Mouse (Mus musculus) limb, embryonic 10.5 days (tissue): ENCODE results near the gene Pecam1. TPM values are rescaled to one million over a fixed set of nuclear protein-coding genes. Genes with fewer than 3 reads are reported as not detected.
"Not testable (repeated sequence)": the region's sequence is repeated elsewhere in the genome, so short reads cannot be mapped to it uniquely, and the experiment has no call there.

Experiments
- DNase-seq: peaks from one replicate; pipeline ENCODE4 v3.0.0-alpha.2; 2017; ENCODE audit warnings: low spot score
- H3K27ac ChIP-seq: fragments of 300-500 bp; sonication (generic); 2 replicates; pipeline ENCODE4 v1.5.1; 2016; ENCODE audit warnings: mild to moderate bottlenecking
- H3K27me3 ChIP-seq: fragments of 300-500 bp; sonication (generic); 2 replicates; pipeline ENCODE4 v1.6.1; 2016; ENCODE audit warnings: low read depth, mild to moderate bottlenecking; ENCODE audit not compliant: poor library complexity, severe bottlenecking
- H3K36me3 ChIP-seq: fragments of 300-500 bp; sonication (generic); 2 replicates; pipeline ENCODE4 v1.6.1; 2016; ENCODE audit warnings: mild to moderate bottlenecking, moderate library complexity
- H3K4me1 ChIP-seq: fragments of 300-500 bp; sonication (generic); 2 replicates; pipeline ENCODE4 v1.6.1; 2016
- H3K4me3 ChIP-seq: fragments of 300-500 bp; sonication (generic); 2 replicates; pipeline ENCODE4 v1.5.1; 2016; ENCODE audit warnings: mild to moderate bottlenecking, moderate library complexity
- H3K9me3 ChIP-seq: fragments of 300-500 bp; sonication (generic); replicated peaks from 2 replicates; pipeline ENCODE4 v1.6.1; 2016; ENCODE audit warnings: mild to moderate bottlenecking
- WGBS: fragments of 180-500 bp; shearing (Covaris S2); methylation state at CpG from one replicate; pipeline ENCODE4 v1.1.7; 2016; 5-methylcytosine and 5-hydroxymethylcytosine counted together
- polyA plus RNA-seq: library from polyadenylated mRNA; unstranded; fragments of >200 nt; fragmentation: Nextera tagmentation; extraction: Ambion mirVana; gene quantifications from 2 replicates; pipeline ENCODE4 v1.2.1, GENCODE M21; 2016

Pecam1 gene
- polyA plus RNA-seq, 1 experiment from 2014 or later: 28.8 TPM

GRCm38 (mm10) chr11:106640059-106640458 lies 110.4 kb downstream of the Pecam1 start:
- Histone ChIP-seq H3K9me3 (no peaks in the 10 kb centered on the region), H3K36me3 (no peaks in the 10 kb centered on the region), H3K27me3 (0 out of 2 replicates have a peak, but pooled peaks cover 8% of the 10 kb centered on the region), H3K27ac (peak overlapping the region; percentile 72), H3K4me1 (peaks cover 28% of the 10 kb centered on the region), H3K4me3 (no peak overlapping the region)
- DNase-seq: no peak
- WGBS: 9% methylated on average over 8 of the region's 9 CpGs

- Histone ChIP-seq H3K4me3 (no peak overlapping the region), H3K4me1 (peaks cover 28% of the 10 kb centered on the region), H3K27me3 (0 out of 2 replicates have a peak, but pooled peaks cover 8% of the 10 kb centered on the region), H3K27ac (peak overlapping the region; percentile 72), H3K36me3 (no peaks in the 10 kb centered on the region), H3K9me3 (no peaks in the 10 kb centered on the region)
- DNase-seq: no peak
- WGBS: 19% methylated on average over 5 of the region's 5 CpGs
Measured at GRCm38 (mm10) chr11:106639356-106639692, 111.1 kb downstream of the Pecam1 start.

GRCm38 (mm10) chr11:106638551-106639355 lies 111.7 kb downstream of the Pecam1 start:
- Histone ChIP-seq H3K4me1 (peaks cover 28% of the 10 kb centered on the region), H3K27me3 (0 out of 2 replicates have a peak, but pooled peaks cover 8% of the 10 kb centered on the region), H3K4me3 (no peak overlapping the region), H3K27ac (no peak overlapping the region), H3K9me3 (no peaks in the 10 kb centered on the region), H3K36me3 (no peaks in the 10 kb centered on the region)
- no peak for DNase-seq
- 39% methylated on average over 9 of the region's 9 CpGs for WGBS

- no peaks in the 10 kb centered on the region for H3K9me3 ChIP-seq
- 13% methylated on average over 7 of the region's 7 CpGs for WGBS
- H3K4me1 ChIP-seq: peaks cover 28% of the 10 kb centered on the region
- H3K27ac ChIP-seq: 0 out of 2 replicates have a peak overlapping the region, but pooled peaks have one; percentile 1
- DNase-seq: no peak
- H3K36me3 ChIP-seq: no peaks in the 10 kb centered on the region
- no peak overlapping the region for H3K4me3 ChIP-seq
- H3K27me3 ChIP-seq: 0 out of 2 replicates have a peak, but pooled peaks cover 8% of the 10 kb centered on the region
Measured at GRCm38 (mm10) chr11:106637754-106638153, 112.7 kb downstream of the Pecam1 start.

GRCm38 (mm10) chr11:106635946-106636345 lies 114.5 kb downstream of the Pecam1 start:
- Histone ChIP-seq H3K4me1 (peaks cover 28% of the 10 kb centered on the region), H3K9me3 (no peaks in the 10 kb centered on the region; the same call in 1 of the 2 replicates), H3K27me3 (0 out of 2 replicates have a peak, but pooled peaks cover 8% of the 10 kb centered on the region), H3K36me3 (no peaks in the 10 kb centered on the region), H3K27ac (no peak overlapping the region), H3K4me3 (no peak overlapping the region)
- WGBS: 64% methylated on average over 2 of the region's 2 CpGs
- no peak for DNase-seq

- peaks cover 14% of the 10 kb centered on the region for H3K4me1 ChIP-seq
- not testable (repeated sequence) for DNase-seq, H3K27ac ChIP-seq, H3K9me3 ChIP-seq, H3K4me3 ChIP-seq, H3K36me3 ChIP-seq, H3K27me3 ChIP-seq
- WGBS: 95% methylated on average over 3 of the region's 3 CpGs
Measured at GRCm38 (mm10) chr11:106634175-106634574, 116.3 kb downstream of the Pecam1 start.

- Histone ChIP-seq H3K9me3 (no peaks in the 10 kb centered on the region; the same call in 1 of the 2 replicates), H3K36me3 (no peaks in the 10 kb centered on the region), H3K27ac (no peak overlapping the region), H3K4me3 (no peak overlapping the region), H3K27me3 (0 out of 2 replicates have a peak, but pooled peaks cover 1% of the 10 kb centered on the region), H3K4me1 (peaks cover 7% of the 10 kb centered on the region)
- 88% methylated on average over 2 of the region's 2 CpGs for WGBS
- DNase-seq: no peak
Measured at GRCm38 (mm10) chr11:106633456-106633855, 117.0 kb downstream of the Pecam1 start.

GRCm38 (mm10) chr11:106627692-106628091 lies 122.7 kb downstream of the Pecam1 start:
- no peaks in the 10 kb centered on the region; the same call in 1 of the 2 replicates for H3K9me3 ChIP-seq
- 22% methylated on average over 6 of the region's 6 CpGs for WGBS
- no peaks in the 10 kb centered on the region for H3K27me3 ChIP-seq
- H3K4me1 ChIP-seq: 0 out of 2 replicates have a peak, but pooled peaks cover 3% of the 10 kb centered on the region
- peak; percentile 67 for DNase-seq
- H3K36me3 ChIP-seq: no peaks in the 10 kb centered on the region
- H3K27ac ChIP-seq: no peak overlapping the region
- no peak overlapping the region for H3K4me3 ChIP-seq

- Histone ChIP-seq H3K4me1 (0 out of 2 replicates have a peak, but pooled peaks cover 3% of the 10 kb centered on the region), H3K9me3 (no peaks in the 10 kb centered on the region), H3K36me3 (no peaks in the 10 kb centered on the region), H3K27ac (no peak overlapping the region), H3K27me3 (no peaks in the 10 kb centered on the region), H3K4me3 (no peak overlapping the region)
- 63% methylated on average over 3 of the region's 3 CpGs for WGBS
- DNase-seq: no peak
Measured at GRCm38 (mm10) chr11:106625577-106625976, 124.9 kb downstream of the Pecam1 start.

- no peak for DNase-seq
- H3K4me3 ChIP-seq: no peak overlapping the region
- no peaks in the 10 kb centered on the region for H3K27me3 ChIP-seq
- no peaks in the 10 kb centered on the region for H3K9me3 ChIP-seq
- H3K36me3 ChIP-seq: no peaks in the 10 kb centered on the region
- H3K4me1 ChIP-seq: 0 out of 2 replicates have a peak, but pooled peaks cover 9% of the 10 kb centered on the region
- H3K27ac ChIP-seq: no peak overlapping the region
- 86% methylated on average over 2 of the region's 2 CpGs for WGBS
Measured at GRCm38 (mm10) chr11:106623629-106624028, 126.8 kb downstream of the Pecam1 start.

GRCm38 (mm10) chr11:106622056-106622455 lies 128.4 kb downstream of the Pecam1 start:
- Histone ChIP-seq H3K27me3 (no peaks in the 10 kb centered on the region), H3K9me3 (no peaks in the 10 kb centered on the region), H3K4me3 (no peak overlapping the region), H3K36me3 (no peaks in the 10 kb centered on the region), H3K27ac (no peak overlapping the region), H3K4me1 (0 out of 2 replicates have a peak, but pooled peaks cover 9% of the 10 kb centered on the region)
- no peak for DNase-seq
- WGBS: 95% methylated on average over 8 of the region's 8 CpGs

GRCm38 (mm10) chr11:106618768-106619167 lies 131.7 kb downstream of the Pecam1 start:
- H3K27me3 ChIP-seq, H3K36me3 ChIP-seq, DNase-seq, H3K4me1 ChIP-seq, H3K27ac ChIP-seq, H3K4me3 ChIP-seq, H3K9me3 ChIP-seq: not testable (repeated sequence)
- 90% methylated on average over 4 of the region's 4 CpGs for WGBS

- Histone ChIP-seq H3K4me1 (peaks cover 10% of the 10 kb centered on the region), H3K9me3 (no peaks in the 10 kb centered on the region), H3K36me3 (no peaks in the 10 kb centered on the region), H3K27me3 (no peaks in the 10 kb centered on the region), H3K4me3 (no peak overlapping the region), H3K27ac (no peak overlapping the region)
- DNase-seq: no peak
- 87% methylated on average over 13 of the region's 13 CpGs for WGBS
Measured at GRCm38 (mm10) chr11:106617821-106618580, 132.4 kb downstream of the Pecam1 start.
